Mouse (Mus musculus) midbrain, embryonic 13.5 days (tissue): ENCODE measurements around the gene Srl. TPM values are rescaled to one million over a fixed set of nuclear protein-coding genes. Genes with fewer than 3 reads are reported as not detected.

Source experiments
- ATAC-seq: fragments of 200-750 bp; cut with Nextera tagmentation; 2 replicates; pipeline ENCODE4 v1.8.0; 2017; ENCODE audit warnings: mild to moderate bottlenecking, moderate TSS enrichment, moderate library complexity
- H3K27ac ChIP-seq: fragments of 300-500 bp; sonication (generic); 2 replicates; pipeline ENCODE4 v1.5.1; 2015; ENCODE audit warnings: inconsistent platforms, mild to moderate bottlenecking, moderate library complexity
- H3K27me3 ChIP-seq: fragments of 300-500 bp; sonication (generic); 2 replicates; pipeline ENCODE4 v1.6.1; 2015; ENCODE audit warnings: mild to moderate bottlenecking, inconsistent platforms
- H3K36me3 ChIP-seq: fragments of 300-500 bp; sonication (generic); 2 replicates; pipeline ENCODE4 v1.6.1; 2015; ENCODE audit warnings: mild to moderate bottlenecking, inconsistent platforms
- H3K4me1 ChIP-seq: fragments of 300-500 bp; sonication (generic); replicated peaks from 2 replicates; pipeline ENCODE4 v1.6.1; 2015; ENCODE audit warnings: inconsistent platforms
- H3K4me2 ChIP-seq: fragments of 300-500 bp; sonication (generic); replicated peaks from 2 replicates; pipeline ENCODE4 v1.6.1; 2015; ENCODE audit warnings: moderate library complexity, mild to moderate bottlenecking, inconsistent platforms
- H3K4me3 ChIP-seq: fragments of 300-500 bp; sonication (generic); replicated peaks from 2 replicates; pipeline ENCODE4 v1.5.1; 2015; ENCODE audit warnings: mild to moderate bottlenecking, inconsistent platforms
- H3K9ac ChIP-seq: fragments of 300-500 bp; sonication (generic); replicated peaks from 2 replicates; pipeline ENCODE4 v1.6.1; 2015; ENCODE audit warnings: mild to moderate bottlenecking, inconsistent platforms
- H3K9me3 ChIP-seq: fragments of 300-500 bp; sonication (generic); 2 replicates; pipeline ENCODE4 v1.6.1; 2016; ENCODE audit warnings: mild to moderate bottlenecking, inconsistent platforms
- WGBS: fragments of 180-500 bp; shearing (Covaris S2); methylation state at CpG from one replicate; pipeline ENCODE4 v1.1.7; 2015; 5-methylcytosine and 5-hydroxymethylcytosine counted together
- polyA plus RNA-seq: library from polyadenylated mRNA; unstranded; fragments of >200 nt; fragmentation: Nextera tagmentation; extraction: Ambion mirVana; gene quantifications from 2 replicates; pipeline ENCODE4 v1.2.1, GENCODE M21; 2015

The Srl gene
- polyA plus RNA-seq, 1 experiment from 2014 or later = 21.6 TPM

GRCm38 (mm10) chr16:4511371-4511770 is 30.2 kb downstream of the Srl start:
- WGBS = 87% methylated on average over 2 of the region's 2 CpGs
- Histone ChIP-seq H3K4me2 (no peak overlapping the region), H3K27ac (no peak overlapping the region), H3K4me3 (no peak overlapping the region), H3K4me1 (no peaks in the 10 kb centered on the region), H3K9ac (no peak overlapping the region), H3K36me3 (no peaks in the 10 kb centered on the region), H3K27me3 (no peaks in the 10 kb centered on the region), H3K9me3 (no peaks in the 10 kb centered on the region)
- ATAC-seq = no peak

- no peak for ATAC-seq
- Histone ChIP-seq H3K27ac (no peak overlapping the region), H3K36me3 (no peaks in the 10 kb centered on the region), H3K9ac (no peak overlapping the region), H3K4me2 (no peak overlapping the region), H3K9me3 (no peaks in the 10 kb centered on the region), H3K27me3 (no peaks in the 10 kb centered on the region), H3K4me1 (no peaks in the 10 kb centered on the region), H3K4me3 (no peak overlapping the region)
- 83% methylated on average over 3 of the region's 3 CpGs for WGBS
Measured at GRCm38 (mm10) chr16:4506181-4506580, 35.4 kb downstream of the Srl start.

- H3K4me2 ChIP-seq = no peak overlapping the region
- H3K4me1 ChIP-seq = no peaks in the 10 kb centered on the region
- no peaks in the 10 kb centered on the region for H3K9me3 ChIP-seq
- H3K9ac ChIP-seq = no peak overlapping the region
- no peak overlapping the region for H3K27ac ChIP-seq
- no peak for ATAC-seq
- 98% methylated on average over 1 of the region's 1 CpGs for WGBS
- no peaks in the 10 kb centered on the region for H3K36me3 ChIP-seq
- no peaks in the 10 kb centered on the region for H3K27me3 ChIP-seq
- no peak overlapping the region for H3K4me3 ChIP-seq
Measured at GRCm38 (mm10) chr16:4503495-4503894, 38.1 kb downstream of the Srl start.

DNA sequence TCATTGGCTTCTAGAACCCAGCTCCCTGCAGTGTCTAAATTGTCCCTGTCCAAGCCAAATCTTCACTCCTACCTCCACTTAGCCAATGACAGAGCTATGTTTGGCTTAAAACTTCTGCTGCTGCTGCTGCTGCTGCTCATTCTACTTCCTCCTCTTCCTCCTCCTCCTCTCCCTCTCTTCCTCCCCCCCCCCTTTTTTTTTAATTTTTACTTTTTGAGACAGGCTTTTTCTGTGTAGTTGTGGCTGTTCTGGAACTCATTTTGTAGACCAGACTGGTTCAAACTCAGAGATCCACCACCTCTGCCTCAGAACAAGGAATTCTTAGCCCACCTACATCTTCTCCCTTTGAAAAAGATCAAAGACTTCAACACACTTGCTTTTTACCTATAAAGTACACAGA is 39.0 kb downstream of the Srl start:
- Histone ChIP-seq H3K4me2 (no peak overlapping the region), H3K27me3 (no peaks in the 10 kb centered on the region), H3K27ac (no peak overlapping the region), H3K9me3 (no peaks in the 10 kb centered on the region), H3K4me1 (no peaks in the 10 kb centered on the region), H3K36me3 (no peaks in the 10 kb centered on the region), H3K9ac (no peak overlapping the region), H3K4me3 (no peak overlapping the region)
- no peak for ATAC-seq

DNA sequence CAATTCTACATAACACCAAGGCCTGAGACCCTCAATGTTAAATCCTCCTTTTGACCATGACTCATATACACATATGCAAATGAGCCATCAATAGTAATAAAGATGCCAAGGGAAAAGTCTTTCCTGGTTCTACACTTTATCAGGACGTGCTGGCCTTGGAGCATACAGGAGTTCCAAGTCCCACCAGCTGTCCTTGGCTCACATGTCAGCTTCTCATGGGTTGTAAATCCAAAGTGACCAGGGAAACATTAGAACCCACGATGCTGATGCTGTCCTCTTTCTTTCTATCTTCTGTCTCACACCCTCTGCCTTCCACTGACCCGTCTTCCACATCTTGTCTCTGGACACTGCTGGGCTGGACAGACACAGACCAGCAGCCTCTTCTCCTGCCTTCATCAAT is 39.9 kb downstream of the Srl start:
- H3K9ac ChIP-seq = no peak overlapping the region
- no peak overlapping the region for H3K4me2 ChIP-seq
- WGBS = 89% methylated on average over 3 of the region's 3 CpGs
- no peak overlapping the region for H3K4me3 ChIP-seq
- no peaks in the 10 kb centered on the region for H3K4me1 ChIP-seq
- H3K27ac ChIP-seq = no peak overlapping the region
- H3K36me3 ChIP-seq = no peaks in the 10 kb centered on the region
- H3K9me3 ChIP-seq = no peaks in the 10 kb centered on the region
- H3K27me3 ChIP-seq = no peaks in the 10 kb centered on the region
- no peak for ATAC-seq

- Histone ChIP-seq H3K36me3 (no peaks in the 10 kb centered on the region), H3K4me1 (no peaks in the 10 kb centered on the region), H3K9ac (no peak overlapping the region), H3K4me3 (no peak overlapping the region), H3K27ac (no peak overlapping the region), H3K9me3 (no peaks in the 10 kb centered on the region), H3K27me3 (no peaks in the 10 kb centered on the region), H3K4me2 (no peak overlapping the region)
- ATAC-seq = no peak
- 92% methylated on average over 8 of the region's 8 CpGs for WGBS
Measured at GRCm38 (mm10) chr16:4500598-4501385, 40.8 kb downstream of the Srl start.

DNA sequence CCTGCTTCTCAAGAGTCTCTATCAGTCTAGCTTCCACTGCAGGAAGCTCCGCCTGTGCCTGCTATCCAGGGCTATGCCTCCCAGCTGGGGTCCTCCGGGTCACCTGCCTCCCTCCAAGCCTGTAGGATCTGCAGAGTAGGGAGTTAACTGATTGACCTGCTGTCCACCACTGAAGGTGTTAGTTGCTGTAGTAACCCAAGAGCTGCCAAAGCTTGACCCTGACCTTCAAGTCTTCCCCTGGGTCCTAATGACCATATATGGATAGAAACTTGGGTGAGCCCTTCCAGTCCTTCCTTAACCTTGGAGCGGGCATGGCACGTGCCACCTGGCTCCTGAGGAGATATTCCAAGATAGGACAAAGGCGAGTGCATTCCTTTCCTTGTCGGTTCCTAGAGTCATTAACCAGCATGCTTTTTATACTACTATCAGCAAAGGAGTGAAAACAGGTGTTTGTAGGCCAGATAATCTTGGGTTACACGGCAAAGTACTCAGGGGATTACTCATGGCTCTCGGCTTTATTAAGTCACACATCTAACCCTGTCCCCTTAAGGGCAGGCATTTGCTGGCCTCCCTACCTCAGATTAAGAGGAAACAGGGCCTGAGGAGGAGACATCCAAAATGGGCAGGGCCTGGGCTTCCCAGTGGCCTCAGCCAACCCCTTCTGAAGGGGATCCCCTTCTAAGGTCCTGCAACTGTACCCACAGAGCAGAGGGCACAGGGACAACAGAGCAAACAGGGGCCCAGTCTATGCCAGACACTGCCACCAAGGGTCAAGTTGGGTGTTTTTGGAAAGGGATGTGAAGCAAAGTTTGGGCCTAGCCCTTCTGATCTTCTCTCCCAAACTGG is 43.6 kb downstream of the Srl start:
- Histone ChIP-seq H3K4me2 (no peak overlapping the region), H3K9me3 (no peaks in the 10 kb centered on the region), H3K4me1 (no peaks in the 10 kb centered on the region; the same call in 1 of the 2 replicates), H3K27ac (no peak overlapping the region), H3K9ac (no peak overlapping the region), H3K27me3 (no peaks in the 10 kb centered on the region), H3K4me3 (no peak overlapping the region), H3K36me3 (no peaks in the 10 kb centered on the region)
- ATAC-seq = no peak
- 83% methylated on average over 8 of the region's 8 CpGs for WGBS

GRCm38 (mm10) chr16:4496470-4496869 is 45.1 kb downstream of the Srl start:
- Histone ChIP-seq H3K27ac (no peak overlapping the region), H3K4me2 (no peak overlapping the region), H3K9me3 (no peaks in the 10 kb centered on the region), H3K9ac (no peak overlapping the region), H3K36me3 (peaks cover 6% of the 10 kb centered on the region; the same call in 1 of the 2 replicates), H3K4me1 (no peaks in the 10 kb centered on the region; the same call in 1 of the 2 replicates), H3K4me3 (no peak overlapping the region), H3K27me3 (no peaks in the 10 kb centered on the region)
- 90% methylated on average over 3 of the region's 3 CpGs for WGBS
- no peak for ATAC-seq

GRCm38 (mm10) chr16:4495861-4496260 is 45.8 kb downstream of the Srl start:
- ATAC-seq = no peak
- Histone ChIP-seq H3K27me3 (no peaks in the 10 kb centered on the region), H3K27ac (no peak overlapping the region), H3K9me3 (no peaks in the 10 kb centered on the region), H3K4me1 (no peaks in the 10 kb centered on the region; the same call in 1 of the 2 replicates), H3K4me3 (no peak overlapping the region), H3K4me2 (no peak overlapping the region), H3K9ac (no peak overlapping the region), H3K36me3 (peaks cover 6% of the 10 kb centered on the region; the same call in 1 of the 2 replicates)
- 93% methylated on average over 5 of the region's 5 CpGs for WGBS

- H3K27ac ChIP-seq = no peak overlapping the region
- H3K4me3 ChIP-seq = no peak overlapping the region
- H3K9ac ChIP-seq = no peak overlapping the region
- H3K9me3 ChIP-seq = no peaks in the 10 kb centered on the region
- ATAC-seq = no peak
- H3K4me1 ChIP-seq = no peaks in the 10 kb centered on the region; the same call in 1 of the 2 replicates
- no peak overlapping the region for H3K4me2 ChIP-seq
- whole genome bisulfite sequencing = 77% methylated on average over 2 of the region's 2 CpGs
- H3K36me3 ChIP-seq = peaks cover 7% of the 10 kb centered on the region; the same call in 1 of the 2 replicates
- H3K27me3 ChIP-seq = no peaks in the 10 kb centered on the region
Measured at GRCm38 (mm10) chr16:4492777-4493563, 48.6 kb downstream of the Srl start.

- H3K27me3 ChIP-seq = no peaks in the 10 kb centered on the region
- WGBS = 71% methylated on average over 11 of the region's 11 CpGs
Measured at GRCm38 (mm10) chr16:4489114-4489624, 52.4 kb downstream of the Srl start.

More at GRCm38 (mm10) chr16:4489114-4489624, 52.4 kb downstream of the Srl start:
- Histone ChIP-seq H3K4me2 (no peak overlapping the region), H3K27ac (0 out of 2 replicates have a peak overlapping the region, but pooled peaks have one; percentile 6), H3K4me3 (no peak overlapping the region), H3K4me1 (no peaks in the 10 kb centered on the region; the same call in 1 of the 2 replicates), H3K36me3 (peaks cover 20% of the 10 kb centered on the region; the same call in 1 of the 2 replicates), H3K9me3 (no peaks in the 10 kb centered on the region), H3K9ac (no peak overlapping the region)
- peak; percentile 73 for ATAC-seq
